Mouse (Mus musculus): Measurements from ENCODE around the gene Olfr633. TPM values are rescaled to one million over a fixed set of nuclear protein-coding genes. Genes with fewer than 3 reads are reported as not detected.

The Olfr633 gene
- total RNA-seq (2023), result not detected

DNA sequence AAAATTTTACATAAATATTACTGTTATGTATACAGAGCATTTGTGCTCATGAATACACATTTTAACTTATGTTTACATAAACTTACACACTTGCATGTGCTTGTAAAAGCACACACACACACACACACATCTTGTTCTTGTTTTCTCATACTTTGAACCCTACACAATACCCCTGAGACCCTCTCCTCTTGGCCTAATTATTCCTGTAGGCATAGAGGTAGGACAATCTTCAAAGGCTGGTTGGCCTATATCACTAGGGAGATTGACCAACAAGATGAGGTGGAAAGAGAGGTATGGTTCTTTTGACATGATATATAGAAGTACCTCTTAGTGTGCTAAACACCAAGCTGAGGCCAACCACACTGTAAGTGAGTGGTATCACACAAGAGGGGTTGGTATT lies at the start of gene Olfr633:
Gene Olfr633, plus strand, starts transcription at position 301 of the 400 bp plus-strand sequence.

DNA sequence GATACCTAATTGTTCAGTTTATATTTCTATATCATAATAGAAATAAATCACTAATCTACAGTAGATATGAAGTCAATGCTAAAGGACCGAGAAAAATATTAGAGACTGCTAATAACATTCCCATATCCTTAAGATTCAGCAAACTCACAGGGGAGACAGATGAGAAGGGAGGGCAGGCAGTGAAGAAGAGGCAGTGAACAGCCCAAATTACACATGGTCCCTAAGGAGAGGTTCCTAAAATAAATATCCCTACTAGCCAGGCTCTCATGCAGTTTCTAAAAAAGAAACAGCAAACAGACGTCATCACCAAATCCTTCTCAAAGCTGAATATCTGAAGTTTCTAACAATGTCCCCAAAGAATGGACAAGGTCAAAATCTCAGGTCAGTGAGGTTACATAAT lies 41.0 kb upstream of the Olfr633 start, which contains the start of gene Olfr65:
Gene Olfr65, plus strand, starts transcription at position 301 of the 400 bp plus-strand sequence.

DNA sequence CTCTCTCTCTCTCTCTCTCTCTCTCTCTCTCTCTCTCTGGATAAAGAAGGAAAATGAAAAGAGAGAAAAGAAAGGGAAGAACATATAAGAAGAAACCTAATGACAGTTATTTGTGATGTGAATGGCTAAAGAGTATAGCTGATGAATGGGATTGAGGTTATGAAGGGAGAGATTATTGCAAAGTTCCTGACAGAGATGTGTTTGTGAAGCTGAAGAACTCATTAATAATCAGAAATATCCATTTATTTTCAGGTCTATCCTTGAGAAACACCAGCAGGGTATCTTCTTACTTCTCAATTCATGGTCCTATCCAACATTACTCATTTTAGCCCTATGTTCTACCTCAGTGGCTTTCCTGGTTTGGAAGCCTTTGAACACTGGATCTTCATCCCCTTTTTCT lies 15.7 kb upstream of the Olfr633 start, which contains the start of gene Olfr631:
Gene Olfr631, plus strand, starts transcription at position 301 of the 400 bp plus-strand sequence.

DNA sequence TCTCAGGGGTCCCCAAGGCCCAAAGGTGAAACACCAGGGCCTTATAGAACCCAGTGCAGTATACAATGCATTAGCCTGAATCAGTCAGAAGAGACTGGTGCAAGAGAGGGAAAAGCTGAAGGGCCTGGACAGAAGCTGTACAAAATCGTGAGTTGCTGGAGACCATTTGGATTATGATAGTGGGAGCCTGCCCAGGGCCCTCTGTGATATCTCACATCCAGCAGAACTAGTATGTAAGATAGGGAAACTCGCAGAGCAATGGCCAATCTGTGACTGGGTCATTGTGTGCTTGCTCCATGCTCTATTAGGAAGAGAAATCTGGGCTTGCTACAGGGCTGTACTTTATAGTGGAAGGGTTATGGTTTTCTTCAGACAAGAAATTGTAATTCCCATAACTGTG lies 10.0 kb upstream of the Olfr633 start, which contains the start of gene Olfr632:
Gene Olfr632, plus strand, starts transcription at position 84 of the 400 bp plus-strand sequence.

DNA sequence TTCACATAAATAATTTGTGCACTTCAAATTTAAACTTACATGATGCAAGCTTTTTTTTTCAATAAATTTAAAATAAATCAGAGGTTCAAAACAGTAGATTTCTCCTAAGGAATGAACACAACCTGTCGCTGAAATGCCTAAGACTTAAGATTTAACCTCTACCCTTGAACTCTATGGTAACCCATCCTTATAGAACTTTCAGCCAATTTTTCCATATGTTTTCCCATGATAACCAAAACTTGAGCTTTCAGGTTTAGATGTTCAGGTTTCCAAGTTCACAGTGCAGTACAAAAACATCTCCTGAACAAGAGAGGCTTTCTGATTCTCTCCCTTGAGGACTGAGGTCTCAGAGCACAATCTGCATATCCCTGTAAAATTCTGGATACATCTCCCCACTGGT lies 26.6 kb downstream of the Olfr633 start, which contains the start of gene Olfr635:
Gene Olfr635, plus strand, starts transcription at position 301 of the 400 bp plus-strand sequence.

DNA sequence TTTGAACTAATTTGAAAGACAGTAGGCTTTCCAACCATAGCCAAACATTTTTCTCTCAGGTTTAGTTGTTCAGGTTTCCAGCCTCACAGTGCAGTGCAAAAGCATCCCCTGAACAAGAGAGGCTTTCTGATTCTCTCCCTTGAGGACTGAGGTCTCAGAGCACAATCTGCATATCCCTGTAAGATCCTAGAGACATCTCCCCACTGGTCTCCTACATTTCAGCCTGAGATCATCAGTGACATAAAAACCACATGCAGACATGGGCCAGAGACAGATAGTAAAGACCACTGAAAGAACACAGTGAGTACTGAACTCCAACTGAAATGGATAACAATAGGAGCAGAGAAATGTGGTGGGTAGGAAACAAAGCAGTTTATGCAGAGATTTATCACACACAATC lies 54.2 kb downstream of the Olfr633 start, which contains the start of gene Olfr638:
Gene Olfr638, plus strand, starts transcription at position 301 of the 400 bp plus-strand sequence.

Other genes with a start within 250 kb of the Olfr633 start
- not detected for gene Olfr243, start 229.8 kb upstream of the Olfr633 start, total RNA-seq (2023)
- gene Olfr628, start 214.1 kb upstream of the Olfr633 start, total RNA-seq (2023), result not detected
- gene Olfr629, start 199.5 kb upstream of the Olfr633 start, total RNA-seq (2023), result not detected
- not detected for gene Olfr630, start 187.1 kb upstream of the Olfr633 start, total RNA-seq (2023)
- not detected for gene Olfr69, start 172.8 kb upstream of the Olfr633 start, total RNA-seq (2023)
- gene Olfr68, start 164.7 kb upstream of the Olfr633 start, total RNA-seq (2023), result not detected
- gene Olfr67, start 152.6 kb upstream of the Olfr633 start, total RNA-seq (2023), result not detected
- 492 TPM for gene Hbb-bt, start 130.4 kb upstream of the Olfr633 start, total RNA-seq (2023)
- 2,802 TPM for gene Hbb-bs, start 116.3 kb upstream of the Olfr633 start, total RNA-seq (2023)
- gene Hbb-bh2, start 103.9 kb upstream of the Olfr633 start, total RNA-seq (2023), result not detected
- gene Hbb-bh1, start 101.3 kb upstream of the Olfr633 start, total RNA-seq (2023), result not detected
- not detected for gene Hbb-y, start 91.2 kb upstream of the Olfr633 start, total RNA-seq (2023)
- not detected for gene Olfr66, start 58.2 kb upstream of the Olfr633 start, total RNA-seq (2023)
- gene Olfr64, start 50.0 kb upstream of the Olfr633 start, total RNA-seq (2023), result not detected
- not detected for gene Olfr65, start 41.0 kb upstream of the Olfr633 start, total RNA-seq (2023)
- gene Olfr631, start 15.6 kb upstream of the Olfr633 start, total RNA-seq (2023), result not detected
- not detected for gene Olfr632, start 10.1 kb upstream of the Olfr633 start, total RNA-seq (2023)
- gene Olfr635, start 26.7 kb downstream of the Olfr633 start, total RNA-seq (2023), result not detected
- not detected for gene Olfr638, start 54.3 kb downstream of the Olfr633 start, total RNA-seq (2023)
- not detected for gene Olfr639, start 72.9 kb downstream of the Olfr633 start, total RNA-seq (2023)
- gene Olfr640, start 81.1 kb downstream of the Olfr633 start, total RNA-seq (2023), result not detected
- not detected for gene Olfr641, start 91.0 kb downstream of the Olfr633 start, total RNA-seq (2023)
- not detected for gene Olfr642, start 108.2 kb downstream of the Olfr633 start, total RNA-seq (2023)
- gene 4930516K23Rik, start 117.0 kb downstream of the Olfr633 start, total RNA-seq (2023), result not detected
- not detected for gene Olfr644, start 127.4 kb downstream of the Olfr633 start, total RNA-seq (2023)
- gene Olfr645, start 141.0 kb downstream of the Olfr633 start, total RNA-seq (2023), result not detected
- not detected for gene Olfr646, start 160.4 kb downstream of the Olfr633 start, total RNA-seq (2023)
- gene Ubqln5, start 185.4 kb downstream of the Olfr633 start, total RNA-seq (2023), result not detected
- not detected for gene Olfr643, start 193.0 kb downstream of the Olfr633 start, total RNA-seq (2023)
- not detected for gene Ubqln3, start 198.8 kb downstream of the Olfr633 start, total RNA-seq (2023)
- not detected for gene Ubqlnl, start 206.1 kb downstream of the Olfr633 start, total RNA-seq (2023)
- gene Olfm5, start 220.4 kb downstream of the Olfr633 start, total RNA-seq (2023), result not detected
- gene Olfr648, start 239.0 kb downstream of the Olfr633 start, total RNA-seq (2023), result not detected